Mouse (Mus musculus) small intestine, adult 2 months (tissue): ENCODE measurements around the gene Rad9a. TPM values are rescaled to one million over a fixed set of nuclear protein-coding genes. Genes with fewer than 3 reads are reported as not detected.

Experiments used
- H3K27ac ChIP-seq: fragments of 200-500 bp; 2 replicates; pipeline ENCODE4 v1.5.1; 2012; ENCODE audit warnings: low read depth, low read length, control low read depth, inconsistent platforms; ENCODE audit not compliant: insufficient read depth
- H3K27me3 ChIP-seq: fragments of 200-500 bp; 2 replicates; pipeline ENCODE4 v1.6.1; 2012; ENCODE audit warnings: mild to moderate bottlenecking, moderate library complexity, low read length, inconsistent platforms; ENCODE audit not compliant: control insufficient read depth, insufficient read depth
- H3K36me3 ChIP-seq: fragments of 200-500 bp; 2 replicates; pipeline ENCODE4 v1.6.1; 2012; ENCODE audit warnings: mild to moderate bottlenecking, low read length, control low read depth, inconsistent platforms; ENCODE audit not compliant: control insufficient read depth, insufficient read depth
- H3K4me1 ChIP-seq: fragments of 200-500 bp; 2 replicates; pipeline ENCODE4 v1.6.1; 2012; ENCODE audit warnings: low read length, inconsistent platforms, mixed read lengths; ENCODE audit not compliant: control insufficient read depth, insufficient read depth, insufficient read length
- H3K4me3 ChIP-seq: fragments of 200-500 bp; 2 replicates; pipeline ENCODE4 v1.5.1; 2012; ENCODE audit warnings: low read depth, mild to moderate bottlenecking, control low read depth, inconsistent platforms, low read length, moderate library complexity
- POLR2A ChIP-seq: fragments of 200-500 bp; IDR thresholded peaks from 2 replicates; pipeline ENCODE4 v1.6.1; 2012; ENCODE audit warnings: low read depth, mild to moderate bottlenecking, control low read depth, inconsistent platforms, low read length, moderate library complexity
- WGBS: fragments of 180-500 bp; shearing (Covaris S2); methylation state at CpG from one replicate; pipeline ENCODE4 v1.1.7; 2018; 5-methylcytosine and 5-hydroxymethylcytosine counted together
- polyA plus RNA-seq: library from polyadenylated mRNA; depleted of rRNA; stranded (reverse); fragments of >200 nt; gene quantifications from 2 replicates; pipeline ENCODE4 v1.2.3, GENCODE M21; 2012; rRNA removed

Rad9a gene
- polyA plus RNA-seq, 1 experiment = 12.2 TPM

GRCm38 (mm10) chr19:4145936-4146335 is 55.5 kb downstream of the Rad9a start:
- Histone ChIP-seq H3K27me3 (no peaks in the 10 kb centered on the region), H3K27ac (no peak overlapping the region), H3K36me3 (peaks cover 12% of the 10 kb centered on the region), H3K4me1 (peaks cover 12% of the 10 kb centered on the region), H3K4me3 (no peak overlapping the region)
- no peak for TF ChIP-seq POLR2A
- 94% methylated on average over 5 of the region's 5 CpGs for WGBS

Other genes with a start within 250 kb of the Rad9a start
- gene Aldh3b3, start 243.0 kb downstream of the Rad9a start, polyA plus RNA-seq = not detected in 2 replicates
- gene Aldh3b2, start 229.3 kb downstream of the Rad9a start, polyA plus RNA-seq = 0.55 and 1.5 TPM in 2 replicates
- 99.4 and 147 TPM in 2 replicates for gene Acy3, start 215.1 kb downstream of the Rad9a start, polyA plus RNA-seq
- 0.10 TPM in 1 of 2 replicates, not detected in the other for gene Tbx10, start 208.9 kb downstream of the Rad9a start, polyA plus RNA-seq
- gene Nudt8, start 201.1 kb downstream of the Rad9a start, polyA plus RNA-seq = 30.6 and 33.7 TPM in 2 replicates
- gene Gm49405, start 201.0 kb downstream of the Rad9a start, polyA plus RNA-seq = 0.77 and 0.90 TPM in 2 replicates
- 5.1 and 8.2 TPM in 2 replicates for gene Doc2g, start 198.3 kb downstream of the Rad9a start, polyA plus RNA-seq
- 92.8 and 170 TPM in 2 replicates for gene Ndufv1, start 188.9 kb downstream of the Rad9a start, polyA plus RNA-seq
- gene Gstp1, start 163.7 kb downstream of the Rad9a start, polyA plus RNA-seq = 798 and 1,214 TPM in 2 replicates
- gene Gstp2, start 155.6 kb downstream of the Rad9a start, polyA plus RNA-seq = 231 and 289 TPM in 2 replicates
- gene Gstp3, start 142.1 kb downstream of the Rad9a start, polyA plus RNA-seq = 11.8 and 15.0 TPM in 2 replicates
- gene Cabp2, start 120.1 kb downstream of the Rad9a start, polyA plus RNA-seq = 24.8 TPM in 1 of 2 replicates, not detected in the other
- 186 and 366 TPM in 2 replicates for gene Cdk2ap2, start 104.5 kb downstream of the Rad9a start, polyA plus RNA-seq
- gene Pitpnm1, start 101.7 kb downstream of the Rad9a start, polyA plus RNA-seq = 108 and 197 TPM in 2 replicates
- 41.3 and 59.8 TPM in 2 replicates for gene Aip, start 75.8 kb downstream of the Rad9a start, polyA plus RNA-seq
- 0.06 TPM in 1 of 2 replicates, not detected in the other for gene Gpr152, start 61.9 kb downstream of the Rad9a start, polyA plus RNA-seq
- gene Cabp4, start 57.6 kb downstream of the Rad9a start, polyA plus RNA-seq = 0.25 and 0.42 TPM in 2 replicates
- 264 and 493 TPM in 2 replicates for gene Coro1b, start 53.0 kb downstream of the Rad9a start, polyA plus RNA-seq
- 95.3 and 169 TPM in 2 replicates for gene Ptprcap, start 48.1 kb downstream of the Rad9a start, polyA plus RNA-seq
- 37.9 and 42.5 TPM in 2 replicates for gene Rps6kb2, start 38.3 kb downstream of the Rad9a start, polyA plus RNA-seq
- 3.7 and 4.4 TPM in 2 replicates for gene Carns1, start 26.2 kb downstream of the Rad9a start, polyA plus RNA-seq
- gene Tbc1d10c, start 10.4 kb downstream of the Rad9a start, polyA plus RNA-seq = 15.3 and 21.9 TPM in 2 replicates
- 142 and 258 TPM in 2 replicates for gene Ppp1ca, start 9.6 kb downstream of the Rad9a start, polyA plus RNA-seq
- gene Clcf1, start 12.6 kb upstream of the Rad9a start, polyA plus RNA-seq = 10.1 and 12.4 TPM in 2 replicates
- not detected in 2 replicates for gene AC109138.7, start 12.7 kb upstream of the Rad9a start, polyA plus RNA-seq
- gene Pold4, start 30.2 kb upstream of the Rad9a start, polyA plus RNA-seq = 46.4 and 118 TPM in 2 replicates
- 72.2 and 105 TPM in 2 replicates for gene Ssh3, start 67.5 kb upstream of the Rad9a start, polyA plus RNA-seq
- 1.1 and 1.8 TPM in 2 replicates for gene Ankrd13d, start 81.5 kb upstream of the Rad9a start, polyA plus RNA-seq
- gene Grk2, start 104.6 kb upstream of the Rad9a start, polyA plus RNA-seq = 64.0 and 128 TPM in 2 replicates
- gene Kdm2a, start 196.6 kb upstream of the Rad9a start, polyA plus RNA-seq = 37.8 and 100 TPM in 2 replicates
- 56.0 and 168 TPM in 2 replicates for gene Rhod, start 237.8 kb upstream of the Rad9a start, polyA plus RNA-seq